Mouse (Mus musculus) heart, embryonic 16.5 days (tissue): Measurements from ENCODE around the gene Adcy9. TPM values are rescaled to one million over a fixed set of nuclear protein-coding genes. Genes with fewer than 3 reads are reported as not detected.

Source experiments
- ATAC-seq: fragments of 200-750 bp; cut with Nextera tagmentation; replicated peaks from 2 replicates; pipeline ENCODE4 v1.8.0; 2017; ENCODE audit warnings: moderate number of reproducible peaks; ENCODE audit not compliant: insufficient read depth, low FRiP score; ENCODE audit errors: extremely low read depth
- H3K27ac ChIP-seq: fragments of 300-500 bp; sonication (generic); 2 replicates; pipeline ENCODE4 v1.5.1; 2014; ENCODE audit warnings: mild to moderate bottlenecking, low read length, control low read depth, moderate library complexity
- H3K27me3 ChIP-seq: fragments of 300-500 bp; sonication (generic); 2 replicates; pipeline ENCODE4 v1.6.1; 2014; ENCODE audit warnings: low read length, mixed read lengths; ENCODE audit not compliant: control insufficient read depth, insufficient read depth
- H3K36me3 ChIP-seq: fragments of 300-500 bp; sonication (generic); 2 replicates; pipeline ENCODE4 v1.6.1; 2014; ENCODE audit not compliant: control insufficient read depth, insufficient read depth
- H3K4me1 ChIP-seq: fragments of 300-500 bp; sonication (generic); 2 replicates; pipeline ENCODE4 v1.6.1; 2014; ENCODE audit warnings: low read length, mixed read lengths; ENCODE audit not compliant: control insufficient read depth, insufficient read depth
- H3K4me2 ChIP-seq: fragments of 300-500 bp; sonication (generic); 2 replicates; pipeline ENCODE4 v1.6.1; 2014; ENCODE audit warnings: low read depth, mild to moderate bottlenecking, control low read depth, low read length
- H3K4me3 ChIP-seq: fragments of 300-500 bp; sonication (generic); 2 replicates; pipeline ENCODE4 v1.5.1; 2014; ENCODE audit warnings: mild to moderate bottlenecking, control low read depth, low read length
- H3K9ac ChIP-seq: fragments of 300-500 bp; sonication (generic); 2 replicates; pipeline ENCODE4 v1.6.1; 2014; ENCODE audit warnings: low read length, control low read depth
- H3K9me3 ChIP-seq: fragments of 300-500 bp; sonication (generic); replicated peaks from 2 replicates; pipeline ENCODE4 v1.6.1; 2016; ENCODE audit warnings: low read length; ENCODE audit not compliant: control insufficient read depth
- WGBS: fragments of 180-500 bp; shearing (Covaris S2); extraction: QIAGEN DNeasy Blood & Tissue Kit; methylation state at CpG from one replicate; pipeline ENCODE4 v1.1.7; 2014; 5-methylcytosine and 5-hydroxymethylcytosine counted together
- polyA plus RNA-seq: library from polyadenylated mRNA; unstranded; fragments of >200 nt; fragmentation: Nextera tagmentation; extraction: Ambion mirVana; gene quantifications from 2 replicates; pipeline ENCODE4 v1.2.1, GENCODE M21; 2015

Gene Adcy9
- polyA plus RNA-seq, 1 experiment from 2014 or later = 1.1 TPM

DNA sequence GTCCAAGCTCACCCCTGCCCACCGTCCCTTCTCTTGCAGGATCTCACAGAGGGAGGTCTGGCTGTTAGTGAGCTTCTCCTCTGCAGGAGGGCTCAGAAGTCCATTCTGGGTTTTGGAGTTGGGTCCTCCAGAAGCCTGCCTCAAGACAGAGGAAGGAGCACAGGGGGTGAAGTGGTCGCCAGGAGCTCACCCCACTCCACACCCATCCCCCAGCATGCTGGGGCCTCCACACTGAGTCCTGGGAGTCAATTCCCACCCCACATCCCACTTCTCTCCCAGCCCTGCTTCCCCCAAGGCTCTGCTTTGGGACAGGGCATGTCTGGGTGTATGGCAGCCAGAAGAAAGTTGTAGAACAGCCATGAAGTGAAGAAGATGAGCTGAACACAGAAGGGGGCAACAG, 108.7 kb downstream of the Adcy9 start:
- H3K27ac ChIP-seq = no peak overlapping the region
- no peak for ATAC-seq
- H3K4me1 ChIP-seq = no peaks in the 10 kb centered on the region
- H3K9me3 ChIP-seq = no peaks in the 10 kb centered on the region
- H3K27me3 ChIP-seq = no peaks in the 10 kb centered on the region
- H3K4me2 ChIP-seq = no peak overlapping the region
- no peaks in the 10 kb centered on the region for H3K36me3 ChIP-seq
- no peak overlapping the region for H3K9ac ChIP-seq
- no peak overlapping the region for H3K4me3 ChIP-seq
- 42% methylated on average over 2 of the region's 2 CpGs for WGBS

- no peak overlapping the region for H3K27ac ChIP-seq
- 88% methylated on average over 4 of the region's 4 CpGs for WGBS
- no peak overlapping the region for H3K4me3 ChIP-seq
- H3K4me2 ChIP-seq = no peak overlapping the region
- no peaks in the 10 kb centered on the region for H3K27me3 ChIP-seq
- ATAC-seq = no peak
- no peaks in the 10 kb centered on the region for H3K36me3 ChIP-seq
- H3K4me1 ChIP-seq = no peaks in the 10 kb centered on the region
- H3K9ac ChIP-seq = no peak overlapping the region
- no peaks in the 10 kb centered on the region for H3K9me3 ChIP-seq
Observed at GRCm38 (mm10) chr16:4307795-4308194, 112.5 kb downstream of the Adcy9 start.

DNA sequence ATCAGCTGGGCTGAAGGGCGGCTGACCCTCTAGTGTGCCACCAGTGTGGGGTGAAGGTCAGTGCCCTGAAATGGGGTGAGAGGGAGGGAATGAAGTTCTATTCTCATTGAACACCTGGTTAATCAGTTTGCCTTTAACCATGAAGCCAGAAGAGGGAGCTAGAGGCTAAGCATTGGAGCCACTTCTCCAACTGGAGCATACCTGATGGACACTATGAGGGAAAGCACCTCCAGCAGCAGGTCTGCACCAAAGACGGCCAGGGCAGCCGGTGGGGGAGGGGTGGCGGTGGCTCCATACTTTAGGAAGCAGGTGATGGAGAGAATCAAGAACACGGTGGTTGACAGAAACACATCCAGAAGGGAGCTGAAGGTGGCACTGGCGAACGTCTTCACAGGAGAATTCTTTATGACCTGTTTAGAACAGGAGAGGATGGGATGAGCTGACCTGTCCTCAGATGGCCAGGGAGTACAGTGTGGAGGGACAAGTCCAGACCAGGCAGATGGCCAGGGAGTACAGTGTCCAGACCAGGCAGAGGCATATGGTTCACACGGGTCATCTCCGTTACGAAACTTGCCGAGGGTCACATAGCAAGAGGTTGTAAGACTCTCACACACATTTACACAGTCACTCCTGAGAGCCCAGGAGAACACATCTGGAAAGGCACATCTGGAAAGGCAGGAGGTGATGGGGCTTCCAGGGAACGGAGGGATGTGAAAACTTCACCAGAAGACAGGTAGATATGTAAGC, 115.9 kb downstream of the Adcy9 start:
- WGBS = 63% methylated on average over 12 of the region's 12 CpGs
- Histone ChIP-seq H3K27ac (no peak overlapping the region), H3K4me1 (no peaks in the 10 kb centered on the region), H3K4me3 (no peak overlapping the region), H3K4me2 (no peak overlapping the region), H3K27me3 (no peaks in the 10 kb centered on the region), H3K36me3 (no peaks in the 10 kb centered on the region), H3K9ac (no peak overlapping the region), H3K9me3 (no peaks in the 10 kb centered on the region)
- ATAC-seq = no peak

GRCm38 (mm10) chr16:4303554-4303953, 116.7 kb downstream of the Adcy9 start:
- no peaks in the 10 kb centered on the region for H3K9me3 ChIP-seq
- no peak overlapping the region for H3K9ac ChIP-seq
- no peak overlapping the region for H3K4me3 ChIP-seq
- 76% methylated on average over 5 of the region's 5 CpGs for WGBS
- no peaks in the 10 kb centered on the region for H3K4me1 ChIP-seq
- H3K36me3 ChIP-seq = no peaks in the 10 kb centered on the region
- no peak overlapping the region for H3K4me2 ChIP-seq
- no peak overlapping the region for H3K27ac ChIP-seq
- ATAC-seq = no peak
- no peaks in the 10 kb centered on the region for H3K27me3 ChIP-seq

GRCm38 (mm10) chr16:4300280-4300679, 120.0 kb downstream of the Adcy9 start:
- no peaks in the 10 kb centered on the region for H3K9me3 ChIP-seq
- H3K9ac ChIP-seq = no peak overlapping the region
- H3K27ac ChIP-seq = no peak overlapping the region
- H3K27me3 ChIP-seq = no peaks in the 10 kb centered on the region
- H3K4me1 ChIP-seq = no peaks in the 10 kb centered on the region
- no peak for ATAC-seq
- 93% methylated on average over 7 of the region's 7 CpGs for WGBS
- H3K4me2 ChIP-seq = no peak overlapping the region
- no peak overlapping the region for H3K4me3 ChIP-seq
- H3K36me3 ChIP-seq = no peaks in the 10 kb centered on the region

DNA sequence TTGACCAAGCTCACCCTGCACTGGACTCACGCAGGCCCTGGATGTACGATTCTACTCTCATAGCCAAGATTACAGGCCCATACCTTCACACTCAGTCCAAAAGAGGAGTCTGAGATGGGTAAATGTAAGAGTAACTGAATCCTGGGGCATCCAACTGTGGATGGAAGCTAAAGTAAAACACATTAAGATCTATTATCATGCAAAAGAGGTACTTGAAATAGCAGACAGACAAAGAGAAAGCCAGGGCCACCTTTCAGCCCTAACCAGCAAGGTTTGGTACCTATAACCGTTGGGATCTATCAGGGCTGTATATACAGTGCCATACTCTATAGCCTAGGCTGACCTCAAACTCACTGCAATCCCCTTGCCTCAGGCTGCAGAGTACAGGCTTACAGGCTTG, 127.0 kb downstream of the Adcy9 start:
- Histone ChIP-seq H3K27ac (no peak overlapping the region), H3K4me1 (no peaks in the 10 kb centered on the region), H3K9me3 (no peaks in the 10 kb centered on the region), H3K9ac (no peak overlapping the region), H3K4me3 (no peak overlapping the region), H3K27me3 (no peaks in the 10 kb centered on the region), H3K4me2 (no peak overlapping the region), H3K36me3 (no peaks in the 10 kb centered on the region)
- ATAC-seq = no peak
- WGBS = 84% methylated on average over 3 of the region's 3 CpGs

- no peaks in the 10 kb centered on the region for H3K9me3 ChIP-seq
- no peak overlapping the region for H3K4me2 ChIP-seq
- no peaks in the 10 kb centered on the region for H3K36me3 ChIP-seq
- no peaks in the 10 kb centered on the region for H3K27me3 ChIP-seq
- no peak for ATAC-seq
- no peaks in the 10 kb centered on the region for H3K4me1 ChIP-seq
- H3K27ac ChIP-seq = no peak overlapping the region
- H3K9ac ChIP-seq = no peak overlapping the region
- no peak overlapping the region for H3K4me3 ChIP-seq
Observed at GRCm38 (mm10) chr16:4289507-4289906, 130.8 kb downstream of the Adcy9 start.

- Histone ChIP-seq H3K9ac (no peak overlapping the region), H3K4me3 (no peak overlapping the region), H3K27me3 (no peaks in the 10 kb centered on the region), H3K4me1 (no peaks in the 10 kb centered on the region), H3K27ac (no peak overlapping the region), H3K9me3 (no peaks in the 10 kb centered on the region), H3K4me2 (no peak overlapping the region), H3K36me3 (no peaks in the 10 kb centered on the region)
- 76% methylated on average over 7 of the region's 7 CpGs for WGBS
- no peak for ATAC-seq
Observed at GRCm38 (mm10) chr16:4286593-4286992, 133.7 kb downstream of the Adcy9 start.

GRCm38 (mm10) chr16:4285257-4285656, 135.0 kb downstream of the Adcy9 start:
- no peak overlapping the region for H3K4me2 ChIP-seq
- no peak overlapping the region for H3K27ac ChIP-seq
- H3K4me3 ChIP-seq = no peak overlapping the region
- H3K4me1 ChIP-seq = no peaks in the 10 kb centered on the region
- no peaks in the 10 kb centered on the region for H3K9me3 ChIP-seq
- no peak overlapping the region for H3K9ac ChIP-seq
- 57% methylated on average over 5 of the region's 5 CpGs for WGBS
- no peaks in the 10 kb centered on the region for H3K36me3 ChIP-seq
- H3K27me3 ChIP-seq = no peaks in the 10 kb centered on the region
- ATAC-seq = peak; percentile 37; the same call in 1 of the 2 replicates
